Mouse (Mus musculus) left cerebral cortex, adult 2 months (tissue): ENCODE measurements around the gene 4930564D02Rik. TPM values are rescaled to one million over a fixed set of nuclear protein-coding genes. Genes with fewer than 3 reads are reported as not detected.

Source experiments
- DNase-seq, 2 experiments: peaks; one replicate each; pipeline ENCODE4 v3.0.0; 2021 to 2022; ENCODE audit warnings: low spot score in 2 of 2, mixed read lengths in 1 of 2; ENCODE audit errors: extremely low spot score in 1 of 2
- H3K27ac ChIP-seq: fragments of 200-600 bp; 2 replicates; pipeline ENCODE4 v1.8.1; 2022
- H3K4me3 ChIP-seq: fragments of 200-600 bp; 2 replicates; pipeline ENCODE4 v1.8.1; 2022
- CTCF ChIP-seq: fragments of 200-600 bp; IDR thresholded peaks from 2 replicates; pipeline ENCODE4 v1.8.1; 2022; ENCODE audit warnings: antibody characterized with exemption, mild to moderate bottlenecking, moderate library complexity
- intact Hi-C: fragments of 180-260 bp; cut with DNase I; formaldehyde crosslinking; loops from one replicate; pipeline ENCODE4 v1.15.1; 2025
- total RNA-seq, 2 experiments: library from RNA; stranded (reverse); gene quantifications; 2 replicates each; pipeline ENCODE4 v1.2.3; 2021

Gene 4930564D02Rik
- total RNA-seq, 2 experiments from 2014 or later: not detected

- DNase-seq: no peak
- Histone ChIP-seq H3K4me3 (no peak overlapping the region), H3K27ac (no peak overlapping the region)
- no peak for TF ChIP-seq CTCF
- intact Hi-C loops: no loop called here
These were observed 26.3 kb downstream of the 4930564D02Rik start for GRCm38 (mm10) chr3:105092721-105093505.

DNA sequence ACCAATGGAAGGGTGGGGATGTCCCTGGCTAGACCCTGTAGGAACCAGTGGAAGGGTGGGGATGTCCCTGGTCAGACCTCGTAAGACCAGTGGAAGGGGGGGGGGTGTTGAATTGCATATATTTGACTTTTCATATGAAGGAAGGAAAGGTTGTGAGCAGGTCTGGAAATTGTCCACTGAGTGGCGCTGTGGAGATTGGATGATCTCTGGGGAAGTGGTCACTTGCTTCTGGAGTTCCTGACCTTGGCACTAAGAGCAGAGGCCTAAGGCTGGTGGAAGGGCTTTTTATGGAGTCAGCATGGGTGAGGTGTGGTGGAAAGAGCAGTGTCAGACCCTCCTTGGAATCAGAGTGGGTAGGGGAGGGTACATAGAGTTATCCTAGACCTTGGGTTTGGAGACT is 27.8 kb downstream of the 4930564D02Rik start:
- no peak overlapping the region for H3K4me3 ChIP-seq
- no peak overlapping the region for H3K27ac ChIP-seq
- TF ChIP-seq CTCF: no peak; the same call in none of the 2 replicates
- intact Hi-C loops: no loop called here
- DNase-seq: no peak

- no peak overlapping the region for H3K4me3 ChIP-seq
- no peak for TF ChIP-seq CTCF
- no peak for DNase-seq
- intact Hi-C loops: no loop called here
- no peak overlapping the region for H3K27ac ChIP-seq
These were observed 28.4 kb downstream of the 4930564D02Rik start for GRCm38 (mm10) chr3:105095026-105095425.

GRCm38 (mm10) chr3:105097581-105097980 is 30.9 kb downstream of the 4930564D02Rik start:
- no peak for DNase-seq
- intact Hi-C loops: no loop called here
- Histone ChIP-seq H3K27ac (no peak overlapping the region), H3K4me3 (no peak overlapping the region)
- no peak for TF ChIP-seq CTCF

- Histone ChIP-seq H3K4me3 (no peak overlapping the region), H3K27ac (no peak overlapping the region)
- no peak for TF ChIP-seq CTCF
- DNase-seq: no peak
- intact Hi-C loops: no loop called here
These were observed 33.1 kb downstream of the 4930564D02Rik start for GRCm38 (mm10) chr3:105099526-105100269.

- no peak for TF ChIP-seq CTCF
- Histone ChIP-seq H3K4me3 (no peak overlapping the region), H3K27ac (no peak overlapping the region)
- intact Hi-C loops: no loop called here
- DNase-seq: no peak
These were observed 33.6 kb downstream of the 4930564D02Rik start for GRCm38 (mm10) chr3:105100270-105100589.

DNA sequence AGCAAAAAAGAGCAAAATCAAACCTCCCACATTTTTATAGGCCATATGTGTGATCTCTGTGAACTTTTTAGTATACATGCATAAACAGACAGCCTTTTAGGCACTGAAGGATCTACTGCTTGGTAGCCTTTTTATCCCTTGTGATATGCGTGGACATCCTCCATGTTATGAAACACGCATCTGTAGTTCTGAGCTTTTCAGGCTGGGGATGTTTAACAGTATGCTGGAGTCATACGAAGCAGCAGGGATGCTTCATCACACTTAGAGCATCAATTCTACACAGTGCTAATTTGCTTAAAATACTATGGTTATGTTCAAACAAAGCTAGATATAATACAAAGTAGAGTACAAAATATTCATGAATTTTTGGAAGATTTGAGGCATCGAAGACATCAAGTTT is 39.2 kb downstream of the 4930564D02Rik start:
- no peak for DNase-seq
- intact Hi-C loops: no loop called here
- Histone ChIP-seq H3K27ac (peak overlapping the region; percentile 34; the same call in 1 of the 2 replicates), H3K4me3 (no peak overlapping the region)
- TF ChIP-seq CTCF: no peak

DNA sequence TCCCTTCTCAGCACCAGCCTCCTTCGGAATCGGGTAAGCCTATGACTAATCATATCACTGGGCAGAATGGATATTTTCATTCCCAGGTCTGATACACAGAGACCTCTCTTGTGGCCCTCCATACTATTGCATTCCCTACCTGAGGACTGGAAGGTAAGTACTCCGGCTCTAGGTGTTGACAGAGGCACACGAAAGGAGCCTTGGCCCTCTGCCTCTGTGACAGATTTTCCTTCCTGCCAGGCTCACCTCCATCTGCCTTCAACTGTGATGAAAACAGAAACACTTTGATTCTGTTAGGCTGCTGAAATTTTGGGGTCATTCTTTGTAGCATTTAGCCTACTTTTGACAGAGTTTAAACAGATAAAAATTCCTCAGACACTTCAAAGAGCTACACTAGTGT is 47.2 kb downstream of the 4930564D02Rik start:
- H3K4me3 ChIP-seq: no peak overlapping the region
- TF ChIP-seq CTCF: no peak
- H3K27ac ChIP-seq: no peak overlapping the region
- no peak for DNase-seq
- intact Hi-C loops: no loop called here

GRCm38 (mm10) chr3:105114269-105114668 is 47.6 kb downstream of the 4930564D02Rik start:
- peak; percentile 85 for TF ChIP-seq CTCF
- intact Hi-C loops: no loop called here
- Histone ChIP-seq H3K4me3 (no peak overlapping the region), H3K27ac (no peak overlapping the region)
- peak; percentile 77 to 82 for DNase-seq

- no peak overlapping the region for H3K4me3 ChIP-seq
- no peak for TF ChIP-seq CTCF
- no peak for DNase-seq
- no peak overlapping the region for H3K27ac ChIP-seq
- intact Hi-C loops: no loop called here
These were observed 50.0 kb downstream of the 4930564D02Rik start for GRCm38 (mm10) chr3:105116596-105116995.

DNA sequence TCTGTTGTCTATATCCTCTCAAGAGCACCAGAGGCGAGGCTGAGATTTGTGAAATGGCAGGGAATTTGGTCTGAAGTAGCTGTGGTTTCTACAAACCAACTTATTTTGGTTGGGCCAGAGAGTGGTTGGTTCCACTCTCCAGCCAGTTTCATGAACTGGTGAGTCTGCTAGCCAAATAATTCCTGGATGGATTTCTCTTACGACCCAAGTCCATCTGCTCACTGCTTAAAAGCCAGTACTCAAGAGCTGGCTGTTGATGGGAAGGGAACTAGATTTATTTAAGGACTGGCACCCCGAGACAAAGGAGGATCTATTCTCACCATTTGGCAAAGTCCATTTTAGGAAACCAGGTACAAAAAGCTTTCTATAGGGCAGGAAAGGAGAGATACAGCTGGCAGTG is 57.1 kb downstream of the 4930564D02Rik start:
- intact Hi-C loops: no loop called here
- no peak for TF ChIP-seq CTCF
- no peak for DNase-seq

GRCm38 (mm10) chr3:105127881-105128280 is 61.2 kb downstream of the 4930564D02Rik start:
- Histone ChIP-seq H3K27ac (no peak overlapping the region), H3K4me3 (no peak overlapping the region)
- no peak for TF ChIP-seq CTCF
- intact Hi-C loops: no loop called here
- no peak for DNase-seq

More for the DNA sequence above, 57.1 kb downstream of the 4930564D02Rik start:
- H3K4me3 ChIP-seq: no peak overlapping the region
- no peak overlapping the region for H3K27ac ChIP-seq

Other genes starting within 250 kb of the 4930564D02Rik start
- gene Mov10, start 248.3 kb upstream of the 4930564D02Rik start, total RNA-seq: 10 to 100 TPM; 10.5 to 10.9 TPM
- gene St7l, start 202.8 kb upstream of the 4930564D02Rik start, total RNA-seq: 10 to 100 TPM; 36.2 to 40.5 TPM
- 10 to 100 TPM; 35.1 to 39.8 TPM for gene Capza1, start 202.3 kb upstream of the 4930564D02Rik start, total RNA-seq
- gene Wnt2b, start 104.9 kb upstream of the 4930564D02Rik start, total RNA-seq: 1 to 10 TPM; 2.0 to 2.3 TPM
- 10 to 100 TPM; 23.8 to 27.9 TPM for gene Cttnbp2nl, start 13.7 kb upstream of the 4930564D02Rik start, total RNA-seq